Mouse (Mus musculus): ENCODE data around the gene C87436.

- TF ChIP-seq CTCF (IDR thresholded peaks at IDR 0.05; ENCODE audit: borderline replicate concordance, insufficient read depth, low read depth, low read length) = no peak
- no peak for TF ChIP-seq POLR2A (IDR thresholded peaks at IDR 0.05; ENCODE audit: borderline replicate concordance, insufficient read depth, low read length)
Observed at GRCm38 (mm10) chr6:86441571-86441970, 3.4 kb downstream of the C87436 start.

Data from cerebellum, adult 2 months (tissue).